In the genomic region with DNA sequence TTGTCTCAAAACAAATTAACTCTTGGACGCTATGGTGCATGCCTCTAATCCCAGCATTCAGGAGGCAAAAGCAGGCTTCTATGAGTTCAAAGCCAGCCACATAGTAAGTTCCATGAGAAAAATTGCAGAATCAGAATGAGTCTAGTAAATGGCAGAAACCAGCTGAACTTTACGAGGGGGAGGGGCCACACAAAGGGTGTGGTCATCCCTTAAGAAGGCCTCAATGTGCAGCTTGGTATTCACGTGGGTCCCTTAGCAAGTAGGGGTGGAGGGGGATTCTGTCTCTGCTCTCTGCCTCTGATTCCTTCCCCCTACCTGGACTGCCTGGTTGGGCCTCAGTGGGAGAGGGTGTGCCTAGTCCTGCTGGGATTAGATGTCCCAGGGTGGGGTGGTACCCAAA, we compare ENCODE assay signal across 15 mouse cellular contexts.
"Had no signal": no experiment of that assay in that cellular context is flagged by ENCODE, and none has a peak within 500 bp of the region (broad histone marks: within the 10 kb centered on the region; RNA-seq: fewer than 3 reads in every experiment).

No protein-coding gene starts in this region.

- H3K36me3 ChIP-seq: kidney, embryonic 15.5 days; limb, embryonic 12.5 days; limb, embryonic 15.5 days; liver, embryonic 12.5 days had no signal

- H3K9me3 ChIP-seq: kidney, embryonic 15.5 days; limb, embryonic 12.5 days; limb, embryonic 15.5 days; liver, embryonic 12.5 days had no signal

- ATAC-seq: liver, embryonic 12.5 days had no signal

- DNase-seq: kidney, adult 8-10 months; kidney, postnatal 10 days; kidney, postnatal 36 days; layer of hippocampus, postnatal 36 days; left cerebral cortex, postnatal 4 days; lung, adult 2 months; lung, postnatal 14 days; midbrain, embryonic 14.5 days; thymus, adult 18-20 months; thymus, postnatal 36 days had no signal

- H3K27me3 ChIP-seq: kidney, embryonic 15.5 days; limb, embryonic 12.5 days; limb, embryonic 15.5 days; liver, embryonic 12.5 days had no signal

- H3K4me3 ChIP-seq: kidney, embryonic 15.5 days; left cerebral cortex, adult 2 months; limb, embryonic 12.5 days; limb, embryonic 15.5 days; liver, embryonic 12.5 days had no signal
